Mouse (Mus musculus) bone marrow, adult 2 months (tissue): ENCODE measurements around the gene Crybg2. TPM values are rescaled to one million over a fixed set of nuclear protein-coding genes. Genes with fewer than 3 reads are reported as not detected.
A peak's percentile ranks its signal among the peaks of the same experiment; 100 is the strongest.

Experiments used
- H3K27ac ChIP-seq: fragments of 200-500 bp; 2 replicates; pipeline ENCODE4 v1.5.1; 2012; ENCODE audit warnings: low read depth, mild to moderate bottlenecking, control low read depth, inconsistent platforms, low read length; ENCODE audit not compliant: control insufficient read depth, poor library complexity, insufficient read depth
- H3K4me1 ChIP-seq: fragments of 200-500 bp; 2 replicates; pipeline ENCODE4 v1.6.1; 2011; ENCODE audit warnings: low read length; ENCODE audit not compliant: control insufficient read depth, insufficient read depth
- H3K4me3 ChIP-seq: fragments of 200-500 bp; replicated peaks from 2 replicates; pipeline ENCODE3; 2011; ENCODE audit warnings: mild to moderate bottlenecking, low read depth, low read length, control low read depth; ENCODE audit not compliant: control insufficient read depth
- CTCF ChIP-seq: fragments of 200-500 bp; IDR thresholded peaks from 2 replicates; pipeline ENCODE4 v1.5.1; 2011; ENCODE audit warnings: low read length, control low read depth; ENCODE audit not compliant: control insufficient read depth, insufficient read depth
- POLR2A ChIP-seq: fragments of 200-500 bp; IDR thresholded peaks from 2 replicates; pipeline ENCODE4 v1.6.1; 2011; ENCODE audit warnings: low read depth, mild to moderate bottlenecking, control low read depth, low read length, borderline replicate concordance; ENCODE audit not compliant: control insufficient read depth
- WGBS: fragments of 180-500 bp; shearing (Covaris S2); methylation state at CpG from one replicate; pipeline ENCODE4 v1.1.7; 2018; 5-methylcytosine and 5-hydroxymethylcytosine counted together
- polyA plus RNA-seq: library from polyadenylated mRNA; stranded (reverse); fragments of >200 nt; gene quantifications from 2 replicates; pipeline ENCODE4 v1.2.4, GENCODE M21; 2011; ENCODE audit warnings: low replicate concordance; ENCODE audit not compliant: missing spikeins, insufficient read depth, insufficient read length

The Crybg2 gene
- polyA plus RNA-seq, 1 experiment: 4.6 TPM

GRCm38 (mm10) chr4:134018779-134019145 lies 41.9 kb upstream of the Crybg2 start, which contains the start of gene Lin28a:
Lin28a (minus strand) TSS chr4:134018841.
- no peak within 1 kb of the TSS for H3K4me3 ChIP-seq
- 5% methylated on average over 9 of the region's 9 CpGs for WGBS
- H3K4me1 ChIP-seq: no peaks in the 10 kb centered on the region; the same call in 1 of the 2 replicates
- no peak within 1 kb of the TSS; the same call in 1 of the 2 replicates for H3K27ac ChIP-seq
- no peak for TF ChIP-seq POLR2A
- no peak for TF ChIP-seq CTCF

- H3K27ac ChIP-seq: no peak overlapping the region
- H3K4me1 ChIP-seq: no peaks in the 10 kb centered on the region; the same call in 1 of the 2 replicates
- TF ChIP-seq CTCF: no peak
- no peak for TF ChIP-seq POLR2A
- no peak overlapping the region for H3K4me3 ChIP-seq
- WGBS: 5% methylated on average over 10 of the region's 10 CpGs
These were observed 41.4 kb upstream of the Crybg2 start for GRCm38 (mm10) chr4:134019210-134019609.

- 5% methylated on average over 16 of the region's 16 CpGs for WGBS
- no peaks in the 10 kb centered on the region; the same call in 1 of the 2 replicates for H3K4me1 ChIP-seq
- H3K27ac ChIP-seq: no peak overlapping the region
- H3K4me3 ChIP-seq: no peak overlapping the region
- TF ChIP-seq POLR2A (no peak), CTCF (no peak)
These were observed 40.8 kb upstream of the Crybg2 start for GRCm38 (mm10) chr4:134019641-134020351.

GRCm38 (mm10) chr4:134020621-134021020 lies 40.0 kb upstream of the Crybg2 start:
- H3K4me3 ChIP-seq: no peak overlapping the region
- H3K27ac ChIP-seq: no peak overlapping the region
- 2% methylated on average over 11 of the region's 11 CpGs for WGBS
- no peaks in the 10 kb centered on the region for H3K4me1 ChIP-seq
- no peak for TF ChIP-seq POLR2A
- peak; percentile 33; the same call in 1 of the 2 replicates for TF ChIP-seq CTCF

GRCm38 (mm10) chr4:134025802-134026201 lies 34.8 kb upstream of the Crybg2 start:
- H3K4me1 ChIP-seq: no peaks in the 10 kb centered on the region
- no peak overlapping the region for H3K4me3 ChIP-seq
- 74% methylated on average over 9 of the region's 9 CpGs for WGBS
- TF ChIP-seq CTCF: no peak
- TF ChIP-seq POLR2A: no peak
- no peak overlapping the region for H3K27ac ChIP-seq

GRCm38 (mm10) chr4:134035953-134036352 lies 24.7 kb upstream of the Crybg2 start:
- TF ChIP-seq CTCF (peak; percentile 97), POLR2A (no peak)
- H3K4me3 ChIP-seq: no peak overlapping the region

GRCm38 (mm10) chr4:134041317-134042123 lies 19.1 kb upstream of the Crybg2 start:
- WGBS: 11% methylated on average over 9 of the region's 9 CpGs
- Histone ChIP-seq H3K27ac (no peak overlapping the region), H3K4me3 (no peak overlapping the region), H3K4me1 (no peaks in the 10 kb centered on the region)
- TF ChIP-seq POLR2A: no peak
- no peak for TF ChIP-seq CTCF

More at GRCm38 (mm10) chr4:134035953-134036352, 24.7 kb upstream of the Crybg2 start:
- WGBS: 6% methylated on average over 16 of the region's 16 CpGs
- H3K4me1 ChIP-seq: no peaks in the 10 kb centered on the region; the same call in 1 of the 2 replicates
- no peak overlapping the region for H3K27ac ChIP-seq

GRCm38 (mm10) chr4:134043041-134043440 lies 17.6 kb upstream of the Crybg2 start:
- WGBS: 5% methylated on average over 2 of the region's 2 CpGs
- H3K4me3 ChIP-seq: no peak overlapping the region
- H3K4me1 ChIP-seq: no peaks in the 10 kb centered on the region
- TF ChIP-seq POLR2A: no peak
- TF ChIP-seq CTCF: no peak
- H3K27ac ChIP-seq: no peak overlapping the region
